Mouse (Mus musculus) T-cell, adult 66 days (primary cell): ENCODE results near the gene Pea15a. TPM values are rescaled to one million over a fixed set of nuclear protein-coding genes. Genes with fewer than 3 reads are reported as not detected.

Experiments used
- total RNA-seq, 2 experiments: library from RNA; stranded (reverse); gene quantifications; 3 replicates in 1 of 2; 4 replicates in 1 of 2; pipeline ENCODE4 v1.2.4; 2023

The Pea15a gene
- 10 to 100 TPM; 51.7 to 67.5 TPM for total RNA-seq

GRCm38 (mm10) chr1:172206141-172206917 is at the start of gene Pea15a:
TSS of gene Pea15a (minus strand) at chr1:172206804.

GRCm38 (mm10) chr1:172219451-172220406 is 13.1 kb upstream of the Pea15a start, which contains the start of gene Casq1:
TSS of gene Casq1 (minus strand) at chr1:172219868.

DNA sequence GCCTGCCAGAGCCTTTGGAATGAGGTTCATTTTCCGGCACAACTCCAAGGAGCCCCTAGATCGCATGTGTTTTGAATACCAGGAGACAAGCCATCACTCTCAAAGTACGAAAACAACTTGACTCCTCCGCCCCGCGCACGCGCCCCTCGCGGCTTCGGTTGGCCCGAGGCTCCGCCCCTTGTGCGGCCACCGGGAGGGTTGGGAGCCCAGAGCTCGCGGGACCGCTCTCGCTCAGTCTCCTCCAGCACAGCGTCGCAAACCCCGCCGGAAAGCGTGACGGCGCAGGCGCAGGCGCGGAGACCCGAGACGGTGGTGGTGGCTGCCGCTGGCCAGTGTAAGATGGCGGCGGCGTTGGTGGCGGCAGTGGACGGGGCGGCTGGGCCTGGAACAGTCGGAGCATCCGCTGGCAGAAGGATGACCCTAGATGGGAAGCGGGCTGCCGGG is 58.7 kb downstream of the Pea15a start, which contains the start of gene Dcaf8:
TSS of gene Dcaf8 (plus strand) at position 250 of the 444 bp plus-strand sequence.

Other genes with a start within 250 kb of the Pea15a start
- gene Vangl2, start 178.4 kb downstream of the Pea15a start, total RNA-seq = 1 to 10 TPM; 2.8 to 3.4 TPM
- gene Nhlh1, start 149.2 kb downstream of the Pea15a start, total RNA-seq = not detected
- 100 to 1,000 TPM; 154 to 160 TPM for gene Copa, start 124.3 kb downstream of the Pea15a start, total RNA-seq
- gene Ncstn, start 124.0 kb downstream of the Pea15a start, total RNA-seq = 10 to 100 TPM; 79.2 to 81.0 TPM
- gene Pex19, start 80.0 kb downstream of the Pea15a start, total RNA-seq = 10 to 100 TPM; 49.1 to 50.7 TPM
- 100 to 1,000 TPM; 101 to 109 TPM for gene Dcaf8, start 58.7 kb downstream of the Pea15a start, total RNA-seq
- gene Casq1, start 13.1 kb upstream of the Pea15a start, total RNA-seq = not detected
- gene Atp1a4, start 51.6 kb upstream of the Pea15a start, total RNA-seq = not detected
- 10 to 100 TPM; 24.4 to 31.0 TPM for gene Igsf8, start 54.8 kb upstream of the Pea15a start, total RNA-seq
- under 1 TPM; 0.09 to 0.15 TPM for gene Atp1a2, start 91.3 kb upstream of the Pea15a start, total RNA-seq
- not detected for gene Kcnj9, start 122.5 kb upstream of the Pea15a start, total RNA-seq
- 1 to 10 TPM in 1 of 2 experiments, under 1 TPM in 1; 0.71 to 1.3 TPM for gene Kcnj10, start 134.4 kb upstream of the Pea15a start, total RNA-seq
- gene Pigm, start 169.7 kb upstream of the Pea15a start, total RNA-seq = 10 to 100 TPM; 29.8 to 33.2 TPM